Mouse (Mus musculus): ENCODE data around the gene Tmco5.
"Not testable (repeated sequence)": the region's sequence is repeated elsewhere in the genome, so short reads cannot be mapped to it uniquely, and the experiment has no call there.

Gene Tmco5

DNA sequence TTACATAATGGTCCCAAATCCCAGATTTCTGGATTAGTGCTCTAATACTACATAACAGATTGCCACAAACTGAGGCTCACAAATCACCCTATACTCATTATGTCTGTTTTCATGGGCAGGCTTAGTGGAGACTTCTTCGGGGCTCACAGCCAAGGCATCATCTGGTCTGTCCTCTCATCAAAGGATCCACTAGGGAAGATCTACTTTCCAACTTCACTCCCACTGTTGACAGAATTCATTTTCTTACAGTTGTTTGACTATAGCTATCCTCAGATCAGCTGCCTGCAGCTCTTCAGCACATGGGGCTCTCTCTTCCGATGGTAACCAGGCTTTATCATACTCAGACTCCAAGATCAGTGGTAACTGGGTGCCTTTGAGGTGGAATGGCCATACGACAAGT, 45.2 kb downstream of the Tmco5 start:
- no peak for DNase-seq

DNA sequence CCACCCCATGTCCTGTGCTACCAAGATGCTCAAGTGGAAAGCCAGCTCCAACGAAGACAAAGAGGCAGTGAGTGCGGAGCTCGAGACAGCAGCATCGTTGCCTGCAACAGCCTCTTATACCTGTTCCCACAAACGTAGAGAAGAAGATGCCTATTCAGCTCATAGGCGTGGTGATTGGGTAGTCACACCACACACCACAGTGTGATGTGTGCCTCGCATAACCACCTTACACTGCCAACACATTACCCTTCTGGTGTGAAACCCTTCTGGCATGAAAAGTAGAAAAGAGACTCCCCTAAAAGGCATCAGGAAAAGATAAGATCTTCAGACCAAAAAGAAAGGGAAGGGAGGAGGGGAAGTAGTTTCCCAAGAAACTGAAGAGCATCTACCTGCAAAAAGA, 45.8 kb downstream of the Tmco5 start:
- DNase-seq = no peak

DNA sequence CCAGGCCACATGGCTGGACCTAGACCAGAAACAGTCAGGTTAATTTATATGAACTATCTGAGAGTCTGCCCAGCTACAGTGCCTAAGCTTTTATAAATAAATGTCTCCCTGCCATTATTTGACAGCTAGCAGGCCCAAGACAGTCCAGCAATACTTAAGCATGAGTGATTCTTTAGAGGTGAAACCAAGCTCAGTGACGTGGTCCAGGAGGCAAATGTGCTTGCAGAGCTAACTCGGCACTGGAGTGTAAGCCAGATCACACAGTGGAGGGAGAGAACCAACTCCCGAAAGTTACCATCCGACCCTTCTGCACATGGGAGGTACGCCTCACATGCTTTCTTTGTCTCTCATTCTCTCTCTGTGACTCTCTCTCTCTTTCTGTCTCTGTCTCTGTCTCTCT, 46.7 kb downstream of the Tmco5 start:
- DNase-seq = no peak

DNA sequence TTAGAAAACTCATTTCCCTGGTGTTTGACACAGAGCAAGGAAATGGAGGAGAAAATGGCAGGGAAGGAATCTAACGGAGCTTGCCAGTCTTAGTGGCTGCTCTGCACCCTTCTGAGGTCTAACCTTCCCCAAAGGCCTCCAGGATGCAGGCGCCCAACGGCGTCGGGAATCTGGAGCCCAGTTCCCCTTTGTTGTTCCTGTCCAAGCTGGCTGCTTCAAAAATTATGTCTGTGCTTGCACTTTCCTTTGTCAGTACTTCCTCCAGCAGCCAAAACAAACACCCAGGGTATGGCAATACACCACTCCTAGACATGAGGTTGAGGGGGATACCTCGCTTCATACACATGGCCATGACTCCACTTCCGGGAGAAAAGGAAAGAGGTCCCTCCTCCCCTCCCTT, 53.7 kb downstream of the Tmco5 start:
- no peak for DNase-seq

DNA sequence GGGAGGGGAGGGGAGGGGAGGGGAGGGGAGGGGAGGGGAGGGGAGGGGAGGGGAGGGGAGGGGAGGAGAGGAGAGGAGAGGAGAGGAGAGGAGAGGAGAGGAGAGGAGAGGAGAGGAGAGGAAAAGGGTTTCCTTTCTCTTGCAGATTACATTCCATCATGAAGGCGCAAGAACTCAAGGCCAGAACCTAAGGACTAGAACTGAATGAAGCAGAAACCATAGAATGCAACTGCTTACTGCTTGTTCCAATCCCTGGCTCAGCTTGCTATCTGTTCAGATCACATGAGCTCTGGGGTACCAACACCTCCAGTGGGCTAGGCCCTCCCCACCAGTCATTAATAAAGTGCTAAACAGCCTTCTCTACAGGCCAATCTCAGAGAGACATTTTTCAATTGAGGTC, 55.7 kb downstream of the Tmco5 start:
- not testable (repeated sequence) for DNase-seq

DNA sequence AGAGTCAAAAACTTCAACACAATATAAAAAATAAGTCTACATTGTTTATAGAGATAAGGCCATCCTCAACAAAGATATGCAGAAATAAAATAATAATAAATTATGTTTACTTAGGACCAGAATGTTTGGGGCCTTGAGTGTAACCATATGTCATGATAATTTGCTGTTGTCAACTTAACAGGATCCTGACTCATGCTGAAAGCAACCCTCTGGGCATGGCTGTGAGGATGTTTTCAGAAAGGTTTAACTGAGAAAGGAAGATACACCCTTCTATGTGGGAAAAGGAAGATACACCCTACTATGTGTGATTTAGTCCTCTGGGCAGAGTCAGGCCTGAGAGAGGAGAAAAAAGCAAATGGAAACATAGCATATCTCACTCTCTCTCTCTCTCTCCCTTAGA, 56.3 kb downstream of the Tmco5 start:
- DNase-seq = no peak

DNA sequence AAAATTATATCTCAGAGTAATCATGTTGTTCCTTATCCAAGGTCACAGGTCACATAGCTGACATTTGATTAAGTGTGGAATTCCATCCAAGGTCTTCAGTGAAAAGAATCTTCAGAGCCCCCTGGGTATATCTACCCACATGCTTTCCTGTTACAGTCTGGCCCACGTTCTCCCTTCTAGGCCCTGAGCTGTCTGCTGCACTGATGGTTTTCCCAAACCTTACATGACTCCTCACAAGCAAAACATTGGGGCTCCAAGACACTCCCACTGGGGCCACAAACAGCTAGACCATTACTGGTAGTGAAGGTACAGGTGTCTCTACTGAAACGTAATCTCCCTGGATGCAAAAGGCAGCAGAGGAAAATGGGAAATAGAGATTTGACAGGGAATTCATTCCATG, 57.9 kb downstream of the Tmco5 start:
- no peak for DNase-seq

DNA sequence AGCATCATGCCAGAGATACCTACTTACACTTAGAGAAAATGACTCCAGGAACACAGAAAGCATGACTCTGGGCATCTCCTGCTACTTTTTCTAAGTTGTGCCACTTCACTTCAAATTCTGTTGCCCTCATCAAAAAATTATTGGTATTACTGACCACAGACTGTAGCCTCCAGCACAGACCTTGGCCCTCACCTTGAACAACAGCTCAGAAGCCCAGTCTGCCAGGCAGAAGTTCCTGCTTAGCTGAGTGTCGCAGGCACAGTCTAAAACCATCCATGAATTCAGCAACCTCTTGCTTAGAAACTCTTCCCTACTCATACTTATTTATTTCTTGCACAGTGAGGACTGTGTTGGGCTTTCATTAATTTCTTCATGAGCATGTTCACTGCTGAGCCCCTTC, 58.7 kb downstream of the Tmco5 start:
- no peak for DNase-seq

DNA sequence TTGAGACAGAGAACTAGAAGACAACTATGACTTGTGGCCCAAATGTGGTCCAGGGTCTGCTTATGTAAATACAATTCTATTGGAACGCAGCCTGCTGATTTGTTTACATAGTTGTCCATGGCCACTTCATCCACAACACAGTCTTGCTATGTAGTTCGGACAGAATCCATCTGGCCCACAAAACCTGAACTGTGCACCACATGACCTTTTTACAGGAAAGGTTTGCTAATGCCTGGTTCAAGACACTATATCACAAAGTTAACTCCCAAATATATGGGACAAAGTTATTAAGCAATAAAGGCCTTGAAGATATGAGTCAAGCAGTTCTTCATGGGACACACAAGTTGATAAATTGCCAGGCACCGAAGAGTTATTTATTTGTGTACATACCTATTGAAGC, 63.3 kb downstream of the Tmco5 start:
- DNase-seq = no peak

All from cerebellum, postnatal 36 days (tissue).